Mouse (Mus musculus) testis, adult 2 months (tissue): Measurements from ENCODE around the gene Sh2d7. TPM values are rescaled to one million over a fixed set of nuclear protein-coding genes. Genes with fewer than 3 reads are reported as not detected.
"Not testable (repeated sequence)": the region's sequence is repeated elsewhere in the genome, so short reads cannot be mapped to it uniquely, and the experiment has no call there.

Experiments used
- H3K27ac ChIP-seq: fragments of 200-500 bp; 2 replicates; pipeline ENCODE4 v1.5.1; 2012; ENCODE audit warnings: low read depth, low read length; ENCODE audit not compliant: control insufficient read depth, insufficient read depth
- H3K27me3 ChIP-seq: fragments of 200-500 bp; 2 replicates; pipeline ENCODE4 v1.6.1; 2012; ENCODE audit warnings: mild to moderate bottlenecking, low read length, moderate library complexity; ENCODE audit not compliant: control insufficient read depth, insufficient read depth
- H3K36me3 ChIP-seq: fragments of 200-500 bp; 2 replicates; pipeline ENCODE4 v1.6.1; 2012; ENCODE audit warnings: mild to moderate bottlenecking, low read length; ENCODE audit not compliant: control insufficient read depth, insufficient read depth
- H3K4me1 ChIP-seq: fragments of 200-500 bp; 2 replicates; pipeline ENCODE4 v1.6.1; 2012; ENCODE audit warnings: low read length; ENCODE audit not compliant: control insufficient read depth, insufficient read depth
- H3K4me3 ChIP-seq: fragments of 200-500 bp; 2 replicates; pipeline ENCODE4 v1.5.1; 2012; ENCODE audit warnings: low read depth, mild to moderate bottlenecking, low read length, moderate library complexity, mixed read lengths; ENCODE audit not compliant: control insufficient read depth
- CTCF ChIP-seq: fragments of 200-500 bp; IDR thresholded peaks from 2 replicates; pipeline ENCODE4 v1.5.1; 2012; ENCODE audit warnings: low read depth, mild to moderate bottlenecking, inconsistent platforms, low read length, moderate library complexity; ENCODE audit not compliant: control insufficient read depth, insufficient read depth, insufficient replicate concordance
- POLR2A ChIP-seq: fragments of 200-500 bp; IDR thresholded peaks from 2 replicates; pipeline ENCODE4 v1.6.1; 2012; ENCODE audit warnings: low read depth, mild to moderate bottlenecking, inconsistent platforms, low read length, moderate library complexity; ENCODE audit not compliant: control insufficient read depth
- polyA plus RNA-seq: library from polyadenylated mRNA; depleted of rRNA; stranded (reverse); fragments of >200 nt; gene quantifications from 2 replicates; pipeline ENCODE4 v1.2.3, GENCODE M21; 2012; rRNA removed

Sh2d7 gene
- polyA plus RNA-seq, 1 experiment, result 4.4 TPM

GRCm38 (mm10) chr9:54586199-54587061 is 47.6 kb downstream of the Sh2d7 start, which contains the start of gene Idh3a:
Gene Idh3a, plus strand, starts transcription at chr9:54586334.
- H3K27ac ChIP-seq, result peak within 1 kb of the TSS; percentile 63
- no peak for TF ChIP-seq CTCF
- TF ChIP-seq POLR2A, result peak; percentile 77
- H3K4me3 ChIP-seq, result peak within 1 kb of the TSS; percentile 99
- H3K27me3 ChIP-seq, result no peaks in the 10 kb centered on the region
- peaks cover 6% of the 10 kb centered on the region for H3K4me1 ChIP-seq
- H3K36me3 ChIP-seq, result no peaks in the 10 kb centered on the region

- H3K27ac ChIP-seq, result no peak overlapping the region
- no peak overlapping the region for H3K4me3 ChIP-seq
- TF ChIP-seq POLR2A (no peak), CTCF (no peak)
- H3K36me3 ChIP-seq, result no peaks in the 10 kb centered on the region
- no peaks in the 10 kb centered on the region for H3K27me3 ChIP-seq
- peaks cover 6% of the 10 kb centered on the region for H3K4me1 ChIP-seq
These were observed 49.1 kb downstream of the Sh2d7 start for GRCm38 (mm10) chr9:54587863-54588262.

- H3K27ac ChIP-seq, H3K4me3 ChIP-seq, H3K4me1 ChIP-seq, H3K27me3 ChIP-seq, H3K36me3 ChIP-seq: not testable (repeated sequence)
These were observed 54.9 kb downstream of the Sh2d7 start for GRCm38 (mm10) chr9:54593652-54594051.

Other genes with a start within 250 kb of the Sh2d7 start
- 8.7 and 9.8 TPM in 2 replicates for gene Dmxl2, start 37.4 kb upstream of the Sh2d7 start, polyA plus RNA-seq
- 3.2 and 3.6 TPM in 2 replicates for gene Cib2, start 21.2 kb downstream of the Sh2d7 start, polyA plus RNA-seq
- gene Idh3a, start 47.4 kb downstream of the Sh2d7 start, polyA plus RNA-seq, result 11.9 and 13.8 TPM in 2 replicates
- gene Acsbg1, start 122.9 kb downstream of the Sh2d7 start, polyA plus RNA-seq, result 91.8 and 114 TPM in 2 replicates
- gene Dnaja4, start 159.9 kb downstream of the Sh2d7 start, polyA plus RNA-seq, result 129 and 142 TPM in 2 replicates
- 24.5 and 26.9 TPM in 2 replicates for gene Wdr61, start 195.5 kb downstream of the Sh2d7 start, polyA plus RNA-seq
- 12.2 and 13.1 TPM in 2 replicates for gene Crabp1, start 225.8 kb downstream of the Sh2d7 start, polyA plus RNA-seq